Mouse (Mus musculus): ENCODE results near the gene Prickle3.

- TF ChIP-seq POLR2A (IDR thresholded peaks at IDR 0.05; ENCODE audit: insufficient read depth, low read length) (no peak), CTCF (IDR thresholded peaks at IDR 0.05; ENCODE audit: low read depth, low read length) (peak; percentile 41), EP300 (IDR thresholded peaks at IDR 0.05; ENCODE audit: insufficient read depth, low read depth, low read length) (no peak)
Measured at GRCm38 (mm10) chrX:7692862-7693261, 35.8 kb downstream of the Prickle3 start.

Measured in ES-Bruce4 (cell line).